Mouse (Mus musculus) liver, postnatal 0 days (tissue): Measurements from ENCODE around the gene Vipr1.

ENCODE experiments used
- CTCF ChIP-seq: sonication (generic); IDR thresholded peaks from 2 replicates; pipeline ENCODE4 v1.5.1; 2016; ENCODE audit warnings: antibody characterized with exemption, low read depth
- EP300 ChIP-seq: IDR thresholded peaks from 2 replicates; pipeline ENCODE4 v1.6.1; 2016; ENCODE audit warnings: antibody characterized with exemption, low read depth, mild to moderate bottlenecking

GRCm38 (mm10) chr9:121599551-121599950 lies 43.0 kb upstream of the Vipr1 start:
- TF ChIP-seq CTCF, result no peak
- no peak for TF ChIP-seq EP300
